Mouse (Mus musculus) liver, postnatal 0 days (tissue): ENCODE measurements at regions not wholly inside any gene's neighbourhood (a gene's known extent, or its start where the extent isn't known, plus 50 kb on each side); places are given as distances from the start of the nearest gene placed in this dataset.

ENCODE experiments used
- ATAC-seq: fragments of 200-750 bp; cut with Nextera tagmentation; 2 replicates; pipeline ENCODE4 v1.8.0; 2017; ENCODE audit warnings: mild to moderate bottlenecking, moderate library complexity
- DNase-seq: peaks from one replicate; pipeline ENCODE4 v3.0.0-alpha.2; 2016
- H3K27ac ChIP-seq: fragments of 300-500 bp; sonication (generic); 2 replicates; pipeline ENCODE4 v1.5.1; 2014; ENCODE audit warnings: antibody characterized with exemption, moderate library complexity, mild to moderate bottlenecking, low read depth
- H3K27me3 ChIP-seq: fragments of 300-500 bp; sonication (generic); 2 replicates; pipeline ENCODE4 v1.6.1; 2014; ENCODE audit warnings: low read length, control low read depth, mixed read lengths; ENCODE audit not compliant: insufficient read depth
- H3K36me3 ChIP-seq: fragments of 300-500 bp; sonication (generic); replicated peaks from 2 replicates; pipeline ENCODE4 v1.6.1; 2014; ENCODE audit warnings: mild to moderate bottlenecking, control low read depth, low read length, moderate library complexity, mixed read lengths; ENCODE audit not compliant: insufficient read depth
- H3K4me1 ChIP-seq: fragments of 300-500 bp; sonication (generic); 2 replicates; pipeline ENCODE4 v1.6.1; 2014; ENCODE audit warnings: antibody characterized with exemption, mild to moderate bottlenecking, control low read depth; ENCODE audit not compliant: insufficient read depth
- H3K4me2 ChIP-seq: fragments of 300-500 bp; sonication (generic); 2 replicates; pipeline ENCODE4 v1.6.1; 2014; ENCODE audit warnings: low read depth, mild to moderate bottlenecking, low read length, moderate library complexity, mixed read lengths
- H3K4me3 ChIP-seq: fragments of 300-500 bp; sonication (generic); 2 replicates; pipeline ENCODE4 v1.5.1; 2014; ENCODE audit warnings: low read depth, low read length
- H3K9ac ChIP-seq: fragments of 300-500 bp; sonication (generic); replicated peaks from 2 replicates; pipeline ENCODE4 v1.6.1; 2014; ENCODE audit warnings: mild to moderate bottlenecking, moderate library complexity
- H3K9me3 ChIP-seq: fragments of 300-500 bp; sonication (generic); 2 replicates; pipeline ENCODE4 v1.6.1; 2016; ENCODE audit warnings: mild to moderate bottlenecking, control low read depth, low read length, mixed read lengths
- CTCF ChIP-seq: sonication (generic); IDR thresholded peaks from 2 replicates; pipeline ENCODE4 v1.5.1; 2016; ENCODE audit warnings: antibody characterized with exemption, low read depth
- EP300 ChIP-seq: IDR thresholded peaks from 2 replicates; pipeline ENCODE4 v1.6.1; 2016; ENCODE audit warnings: antibody characterized with exemption, low read depth, mild to moderate bottlenecking
- WGBS: fragments of 180-500 bp; shearing (Covaris S2); extraction: QIAGEN DNeasy Blood & Tissue Kit; methylation state at CpG from one replicate; pipeline ENCODE4 v1.1.7; 2014; ENCODE audit not compliant: insufficient replicate concordance; 5-methylcytosine and 5-hydroxymethylcytosine counted together

DNA sequence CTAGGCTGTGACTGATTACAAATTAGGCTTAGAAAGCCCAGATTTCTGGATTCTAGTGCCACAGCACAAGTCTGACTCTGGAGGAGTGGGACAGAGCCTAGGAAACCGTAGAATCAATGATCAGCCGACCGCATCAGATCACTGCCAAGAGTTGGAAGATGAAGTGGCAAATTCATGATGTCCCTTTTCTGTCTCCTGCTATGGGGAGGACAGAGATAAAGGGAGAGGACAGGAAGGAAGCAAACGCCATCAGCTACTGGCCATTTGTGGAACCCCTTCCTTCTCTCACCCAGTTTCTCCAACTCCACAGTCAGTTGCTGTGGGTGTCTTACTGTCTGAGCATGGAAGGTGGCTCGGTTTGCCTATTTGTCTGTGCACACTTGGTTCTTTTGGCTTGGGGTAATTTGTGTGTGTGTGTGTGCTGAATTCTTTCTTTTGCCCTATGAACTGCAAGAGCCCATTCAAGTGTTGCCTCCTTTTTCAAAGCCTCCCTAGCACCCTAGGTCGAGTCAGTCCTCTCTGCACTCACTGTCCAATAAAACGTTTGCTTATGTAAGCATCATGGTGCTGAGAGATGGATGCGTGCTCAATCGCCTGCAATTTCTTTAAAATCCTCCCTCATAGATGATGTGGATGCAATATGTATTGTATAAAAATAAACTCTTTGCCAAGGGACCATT lies 231.7 kb upstream of the Krr1 start:
- Histone ChIP-seq H3K36me3 (no peaks in the 10 kb centered on the region), H3K27ac (no peak overlapping the region), H3K27me3 (no peaks in the 10 kb centered on the region), H3K4me3 (no peak overlapping the region), H3K9me3 (no peaks in the 10 kb centered on the region), H3K4me2 (no peak overlapping the region), H3K9ac (no peak overlapping the region), H3K4me1 (no peaks in the 10 kb centered on the region)
- TF ChIP-seq EP300 (no peak), CTCF (no peak)
- ATAC-seq, result no peak
- WGBS, result 61% methylated on average over 9 of the region's 9 CpGs
- DNase-seq, result no peak

DNA sequence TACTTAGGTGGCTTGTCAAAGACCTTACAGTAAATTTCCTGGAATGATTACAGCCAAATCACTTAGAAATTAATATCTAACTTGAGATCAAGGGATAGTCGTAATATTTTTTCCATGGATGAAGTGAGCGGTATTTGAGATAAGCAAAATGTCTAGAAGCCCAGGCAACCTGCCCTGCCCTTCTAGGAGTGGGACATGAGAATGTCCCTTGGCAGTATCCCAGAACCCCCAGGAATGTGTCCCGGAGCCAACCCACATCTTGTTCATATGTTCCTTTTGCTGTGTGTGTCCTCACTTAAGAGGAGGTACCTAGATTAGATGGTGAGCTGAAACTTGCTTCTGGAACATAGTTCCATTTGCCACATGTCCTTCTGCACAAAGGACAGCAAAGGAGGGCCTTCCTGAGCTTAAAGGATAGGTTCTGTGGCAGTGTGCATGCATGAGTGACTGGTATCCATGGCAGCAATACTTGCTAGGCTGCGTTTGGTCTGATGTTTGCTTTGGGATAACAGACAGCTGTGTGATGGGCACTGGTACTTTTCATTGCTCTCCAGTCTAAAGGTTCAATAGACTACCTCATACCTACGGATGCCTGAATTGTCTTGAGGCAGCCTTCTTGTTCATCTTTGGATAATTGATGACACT lies 231.0 kb upstream of the Krr1 start:
- no peak for ATAC-seq
- 76% methylated on average over 5 of the region's 5 CpGs for WGBS
- no peak for DNase-seq

DNA sequence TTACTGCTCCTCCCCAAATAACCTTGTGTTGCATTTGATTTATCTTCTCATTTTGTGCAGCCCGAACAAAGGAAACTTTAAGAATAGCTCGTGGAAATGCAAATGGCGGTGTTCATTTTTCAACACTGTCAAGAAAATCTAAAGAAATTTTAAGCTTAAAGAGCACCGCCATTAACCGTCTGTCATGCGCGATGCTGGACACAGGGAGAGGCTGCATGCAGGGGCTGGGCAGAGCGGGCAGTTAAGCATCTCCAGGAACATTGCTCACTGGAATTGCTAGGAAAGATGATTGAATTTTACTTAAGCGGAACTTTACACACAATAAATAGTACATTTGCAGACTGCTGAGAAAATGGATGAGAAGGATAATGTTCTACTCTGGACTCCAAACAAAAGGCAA lies 229.2 kb upstream of the Krr1 start:
- Histone ChIP-seq H3K4me1 (no peaks in the 10 kb centered on the region), H3K9me3 (no peaks in the 10 kb centered on the region), H3K4me3 (no peak overlapping the region), H3K27ac (no peak overlapping the region), H3K36me3 (no peaks in the 10 kb centered on the region), H3K27me3 (no peaks in the 10 kb centered on the region), H3K9ac (no peak overlapping the region), H3K4me2 (no peak overlapping the region)
- ATAC-seq, result no peak
- DNase-seq, result no peak
- WGBS, result 88% methylated on average over 9 of the region's 9 CpGs
- TF ChIP-seq EP300, result no peak
- no peak for TF ChIP-seq CTCF

More for the DNA sequence above, 231.0 kb upstream of the Krr1 start:
- Histone ChIP-seq H3K27ac (no peak overlapping the region), H3K36me3 (no peaks in the 10 kb centered on the region), H3K9ac (no peak overlapping the region), H3K4me1 (no peaks in the 10 kb centered on the region), H3K4me3 (no peak overlapping the region), H3K4me2 (no peak overlapping the region), H3K27me3 (no peaks in the 10 kb centered on the region), H3K9me3 (no peaks in the 10 kb centered on the region)
- TF ChIP-seq EP300, result no peak
- TF ChIP-seq CTCF, result no peak

DNA sequence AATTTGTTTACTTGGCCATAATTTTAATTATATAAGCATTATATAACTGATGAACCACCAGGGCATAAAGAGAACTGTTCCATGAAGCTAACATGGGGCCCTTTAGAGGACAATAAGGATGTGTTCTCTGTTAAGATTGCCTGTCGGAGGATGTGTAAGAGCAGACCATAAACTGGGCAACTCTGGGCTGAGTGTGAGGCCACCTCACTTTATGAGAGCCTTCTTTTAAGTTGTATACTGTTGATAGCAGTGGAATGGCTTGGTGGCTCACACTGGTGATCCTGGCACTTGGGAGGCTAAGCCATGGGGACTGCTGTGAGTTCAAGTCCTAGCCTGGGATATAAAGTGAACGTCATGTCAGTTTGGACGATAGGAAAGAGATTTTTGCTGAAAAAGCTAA lies 227.3 kb upstream of the Krr1 start:
- ATAC-seq (no peak), DNase-seq (no peak)
- Histone ChIP-seq H3K27ac (no peak overlapping the region), H3K9me3 (no peaks in the 10 kb centered on the region), H3K4me1 (no peaks in the 10 kb centered on the region), H3K27me3 (no peaks in the 10 kb centered on the region), H3K36me3 (no peaks in the 10 kb centered on the region), H3K4me2 (no peak overlapping the region), H3K9ac (no peak overlapping the region), H3K4me3 (no peak overlapping the region)
- WGBS, result 76% methylated on average over 3 of the region's 3 CpGs
- TF ChIP-seq EP300, result no peak
- no peak for TF ChIP-seq CTCF

DNA sequence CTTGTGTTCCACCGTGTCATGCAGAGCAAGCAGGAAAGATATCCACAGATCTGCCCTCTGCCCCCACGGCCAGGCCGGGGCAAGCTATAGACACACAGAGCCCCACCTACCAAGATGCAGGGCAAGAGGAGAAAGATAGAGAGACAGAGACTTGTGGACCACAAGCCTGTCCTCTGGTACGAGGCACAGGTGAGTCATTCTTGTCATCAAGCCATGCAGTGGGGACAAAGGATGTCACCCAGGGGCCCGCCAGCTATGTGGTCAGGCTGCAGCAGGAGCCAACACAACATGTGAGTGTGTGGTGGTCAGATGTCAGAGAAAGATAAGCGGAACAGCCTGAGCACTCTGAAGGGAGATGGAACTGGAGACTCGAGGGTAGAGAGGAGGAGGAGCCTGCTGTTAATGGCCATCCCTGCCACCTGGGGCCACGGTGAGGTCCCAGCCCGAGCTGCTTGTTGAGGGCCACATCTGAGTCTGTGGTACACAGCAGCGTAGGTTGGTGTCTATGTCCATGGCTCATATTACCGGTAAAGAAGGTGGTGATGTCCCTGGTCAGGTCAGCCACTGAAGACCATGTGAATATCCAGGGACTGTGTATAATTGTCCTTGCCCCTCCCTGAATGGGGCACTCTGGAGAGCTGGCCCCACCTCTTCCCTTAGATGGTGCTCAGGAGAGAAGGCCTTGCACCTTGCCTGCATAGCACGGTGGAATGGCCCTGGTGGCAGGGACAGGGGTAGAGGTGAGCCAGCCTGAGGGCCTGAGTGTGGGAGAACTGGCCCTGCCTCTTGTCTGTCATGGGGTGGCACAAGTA lies 226.2 kb upstream of the Krr1 start:
- Histone ChIP-seq H3K4me2 (no peak overlapping the region), H3K4me3 (no peak overlapping the region), H3K27me3 (no peaks in the 10 kb centered on the region), H3K36me3 (no peaks in the 10 kb centered on the region), H3K4me1 (no peaks in the 10 kb centered on the region), H3K9ac (no peak overlapping the region), H3K9me3 (no peaks in the 10 kb centered on the region), H3K27ac (no peak overlapping the region)
- no peak for DNase-seq
- no peak for ATAC-seq
- no peak for TF ChIP-seq EP300
- no peak for TF ChIP-seq CTCF
- WGBS, result 43% methylated on average over 12 of the region's 12 CpGs

DNA sequence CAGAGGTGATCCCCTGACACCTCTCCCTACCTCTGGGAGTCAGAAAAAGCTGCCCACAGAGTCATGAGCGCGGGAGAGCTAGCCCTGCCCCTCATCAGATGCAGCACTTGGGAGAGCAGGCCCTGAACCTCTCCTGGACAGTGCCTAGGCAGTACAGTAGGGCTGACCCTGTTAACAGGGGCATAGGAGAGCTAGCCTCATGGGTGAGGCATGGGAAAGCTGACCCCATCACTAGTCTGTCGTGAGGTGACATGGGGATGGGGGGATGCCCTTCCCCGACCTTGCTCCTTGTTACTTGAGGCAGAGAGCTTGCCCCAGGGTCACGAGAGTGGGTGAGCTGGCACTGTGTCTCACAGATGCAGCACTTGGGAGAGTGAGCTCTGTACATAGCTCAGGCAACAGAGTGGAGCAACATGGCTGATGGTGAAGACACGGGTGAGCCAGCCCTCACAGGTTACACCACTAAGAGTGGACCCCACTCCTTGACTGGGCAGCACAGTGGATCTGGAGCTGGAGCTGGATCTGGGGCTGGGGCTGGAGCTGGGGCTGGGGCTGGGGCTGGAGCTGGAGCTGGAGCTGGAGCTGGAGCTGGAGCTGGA lies 225.5 kb upstream of the Krr1 start:
- Histone ChIP-seq H3K36me3 (no peaks in the 10 kb centered on the region), H3K27ac (no peak overlapping the region), H3K4me2 (no peak overlapping the region), H3K9me3 (no peaks in the 10 kb centered on the region), H3K4me1 (no peaks in the 10 kb centered on the region), H3K9ac (no peak overlapping the region), H3K4me3 (no peak overlapping the region), H3K27me3 (no peaks in the 10 kb centered on the region)
- DNase-seq, result no peak
- TF ChIP-seq EP300 (no peak), CTCF (no peak)
- WGBS, result 79% methylated on average over 6 of the region's 6 CpGs
- ATAC-seq, result no peak
